Mouse (Mus musculus) embryonic facial prominence, embryonic 11.5 days (tissue): Measurements from ENCODE around the gene Myh9. TPM values are rescaled to one million over a fixed set of nuclear protein-coding genes. Genes with fewer than 3 reads are reported as not detected.

ENCODE experiments used
- ATAC-seq: fragments of 200-750 bp; cut with Nextera tagmentation; replicated peaks from 2 replicates; pipeline ENCODE4 v1.8.0; 2017; ENCODE audit warnings: low read depth; ENCODE audit not compliant: insufficient number of reproducible peaks, low FRiP score, low TSS enrichment
- DNase-seq: peaks from one replicate; pipeline ENCODE4 v3.0.0-alpha.2; 2015; ENCODE audit warnings: low spot score
- H3K27ac ChIP-seq: fragments of 300-500 bp; sonication (generic); replicated peaks from 2 replicates; pipeline ENCODE4 v1.5.1; 2014; ENCODE audit warnings: mild to moderate bottlenecking, low read depth, low read length, control low read depth
- H3K27me3 ChIP-seq: fragments of 300-500 bp; sonication (generic); 2 replicates; pipeline ENCODE4 v1.6.1; 2014; ENCODE audit warnings: mild to moderate bottlenecking, low read length, moderate library complexity, mixed read lengths; ENCODE audit not compliant: control insufficient read depth, insufficient read depth
- H3K36me3 ChIP-seq: fragments of 300-500 bp; sonication (generic); replicated peaks from 2 replicates; pipeline ENCODE4 v1.6.1; 2014; ENCODE audit warnings: low read depth, mild to moderate bottlenecking, low read length, moderate library complexity, mixed read lengths; ENCODE audit not compliant: control insufficient read depth, insufficient read depth
- H3K4me1 ChIP-seq: fragments of 300-500 bp; sonication (generic); 2 replicates; pipeline ENCODE4 v1.6.1; 2014; ENCODE audit warnings: low read length, mixed read lengths; ENCODE audit not compliant: control insufficient read depth, insufficient read depth
- H3K4me2 ChIP-seq: fragments of 300-500 bp; sonication (generic); 2 replicates; pipeline ENCODE4 v1.6.1; 2014; ENCODE audit warnings: low read depth, mild to moderate bottlenecking, control low read depth, low read length, moderate library complexity
- H3K4me3 ChIP-seq: fragments of 300-500 bp; sonication (generic); 2 replicates; pipeline ENCODE4 v1.5.1; 2014; ENCODE audit warnings: low read depth, low read length, control low read depth
- H3K9ac ChIP-seq: fragments of 300-500 bp; sonication (generic); replicated peaks from 2 replicates; pipeline ENCODE4 v1.6.1; 2014; ENCODE audit warnings: mild to moderate bottlenecking, control low read depth, low read length
- H3K9me3 ChIP-seq: fragments of 300-500 bp; sonication (generic); replicated peaks from 2 replicates; pipeline ENCODE4 v1.6.1; 2016; ENCODE audit warnings: mild to moderate bottlenecking, low read length, inconsistent platforms, mixed read lengths; ENCODE audit not compliant: control insufficient read depth
- WGBS: fragments of 180-500 bp; shearing (Covaris S2); extraction: QIAGEN DNeasy Blood & Tissue Kit; methylation state at CpG from one replicate; pipeline ENCODE4 v1.1.7; 2014; 5-methylcytosine and 5-hydroxymethylcytosine counted together
- polyA plus RNA-seq: library from polyadenylated mRNA; unstranded; fragments of >200 nt; fragmentation: Nextera tagmentation; extraction: Ambion mirVana; gene quantifications from 2 replicates; pipeline ENCODE4 v1.2.1, GENCODE M21; 2014

Myh9 gene
- polyA plus RNA-seq, 1 experiment from 2014 or later, result 23.4 TPM

GRCm38 (mm10) chr15:77820480-77821163 lies 21.4 kb downstream of the Myh9 start:
- DNase-seq, result peak; percentile 55
- H3K36me3 ChIP-seq, result no peaks in the 10 kb centered on the region
- peak overlapping the region; percentile 52; the same call in 1 of the 2 replicates for H3K27ac ChIP-seq
- no peaks in the 10 kb centered on the region for H3K9me3 ChIP-seq
- WGBS, result 31% methylated on average over 3 of the region's 3 CpGs
- no peak overlapping the region for H3K9ac ChIP-seq
- H3K4me3 ChIP-seq, result no peak overlapping the region
- peaks cover 5% of the 10 kb centered on the region; the same call in 1 of the 2 replicates for H3K4me1 ChIP-seq
- ATAC-seq, result no peak
- H3K4me2 ChIP-seq, result no peak overlapping the region
- H3K27me3 ChIP-seq, result no peaks in the 10 kb centered on the region

- WGBS, result 67% methylated on average over 10 of the region's 10 CpGs
- Histone ChIP-seq H3K27me3 (no peaks in the 10 kb centered on the region), H3K36me3 (no peaks in the 10 kb centered on the region), H3K4me1 (peaks cover 5% of the 10 kb centered on the region; the same call in 1 of the 2 replicates), H3K4me3 (no peak overlapping the region), H3K4me2 (no peak overlapping the region), H3K27ac (peak overlapping the region; percentile 52; the same call in 1 of the 2 replicates), H3K9ac (no peak overlapping the region), H3K9me3 (no peaks in the 10 kb centered on the region)
- DNase-seq (no peak), ATAC-seq (no peak)
These were observed 22.0 kb downstream of the Myh9 start for GRCm38 (mm10) chr15:77819894-77820387.

DNA sequence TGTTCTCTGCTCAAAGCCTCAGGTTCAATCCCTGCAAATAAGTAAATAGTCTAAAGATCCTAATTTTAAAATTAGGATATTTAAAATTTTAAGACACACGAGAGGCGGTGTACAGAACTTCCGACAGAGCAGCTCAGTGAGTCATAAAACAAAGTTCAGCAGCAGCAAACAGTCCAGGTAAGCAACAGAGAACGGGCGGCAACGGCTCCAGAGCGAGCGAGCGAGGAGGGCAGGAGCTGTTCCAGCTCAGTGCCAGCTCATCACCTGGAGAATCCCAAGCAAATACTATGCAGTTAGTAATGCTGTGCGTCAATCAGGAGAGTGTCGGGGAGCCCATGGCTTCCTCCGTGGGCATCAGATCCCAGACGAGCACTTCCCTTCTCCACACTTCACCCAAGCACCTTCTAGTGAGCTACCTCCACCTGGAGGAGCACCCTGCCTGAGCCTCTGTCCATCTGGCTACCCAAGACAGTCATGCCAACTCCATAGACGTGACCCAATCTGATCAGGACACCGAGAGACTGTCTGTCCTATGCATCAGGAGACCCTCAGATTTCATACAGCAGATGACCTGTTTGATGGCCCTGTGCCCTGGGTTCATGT lies 23.3 kb downstream of the Myh9 start:
- Histone ChIP-seq H3K9me3 (no peaks in the 10 kb centered on the region), H3K27me3 (no peaks in the 10 kb centered on the region), H3K4me1 (peaks cover 5% of the 10 kb centered on the region; the same call in 1 of the 2 replicates), H3K4me2 (no peak overlapping the region), H3K27ac (no peak overlapping the region), H3K4me3 (no peak overlapping the region), H3K9ac (no peak overlapping the region), H3K36me3 (no peaks in the 10 kb centered on the region)
- WGBS, result 83% methylated on average over 15 of the region's 15 CpGs
- ATAC-seq, result no peak
- DNase-seq, result no peak

GRCm38 (mm10) chr15:77817417-77817816 lies 24.6 kb downstream of the Myh9 start:
- H3K4me2 ChIP-seq, result no peak overlapping the region

DNA sequence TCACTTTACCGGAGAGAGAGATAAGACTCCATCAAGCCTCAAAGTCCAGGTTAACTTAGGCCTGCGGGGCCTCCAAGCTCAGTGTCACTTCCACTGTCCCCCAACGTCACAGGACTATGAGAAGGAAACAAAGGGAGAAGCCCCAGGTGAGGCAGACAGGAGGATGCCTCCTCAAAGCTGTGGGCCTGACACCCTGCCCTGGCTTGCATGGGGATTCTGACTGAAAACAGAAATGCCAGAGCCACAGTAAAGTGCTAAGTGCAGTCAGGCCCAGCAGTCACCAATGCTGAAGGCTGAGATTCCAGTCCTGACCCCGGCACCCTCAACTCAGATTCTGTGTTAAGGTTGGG lies 25.4 kb downstream of the Myh9 start:
- H3K27me3 ChIP-seq, result no peaks in the 10 kb centered on the region
- no peaks in the 10 kb centered on the region for H3K9me3 ChIP-seq
- no peaks in the 10 kb centered on the region for H3K36me3 ChIP-seq
- H3K9ac ChIP-seq, result no peak overlapping the region
- H3K4me1 ChIP-seq, result peaks cover 5% of the 10 kb centered on the region; the same call in 1 of the 2 replicates
- no peak overlapping the region for H3K27ac ChIP-seq
- DNase-seq, result no peak
- no peak overlapping the region for H3K4me2 ChIP-seq
- H3K4me3 ChIP-seq, result no peak overlapping the region
- WGBS, result 74% methylated on average over 4 of the region's 4 CpGs
- no peak for ATAC-seq

More at GRCm38 (mm10) chr15:77817417-77817816, 24.6 kb downstream of the Myh9 start:
- Histone ChIP-seq H3K27me3 (no peaks in the 10 kb centered on the region), H3K36me3 (no peaks in the 10 kb centered on the region), H3K4me1 (peaks cover 5% of the 10 kb centered on the region; the same call in 1 of the 2 replicates), H3K4me3 (no peak overlapping the region), H3K9ac (0 out of 2 replicates have a peak overlapping the region, but pooled peaks have one; percentile 6), H3K9me3 (no peaks in the 10 kb centered on the region), H3K27ac (no peak overlapping the region)
- ATAC-seq (no peak), DNase-seq (no peak)
- WGBS, result 76% methylated on average over 7 of the region's 7 CpGs

DNA sequence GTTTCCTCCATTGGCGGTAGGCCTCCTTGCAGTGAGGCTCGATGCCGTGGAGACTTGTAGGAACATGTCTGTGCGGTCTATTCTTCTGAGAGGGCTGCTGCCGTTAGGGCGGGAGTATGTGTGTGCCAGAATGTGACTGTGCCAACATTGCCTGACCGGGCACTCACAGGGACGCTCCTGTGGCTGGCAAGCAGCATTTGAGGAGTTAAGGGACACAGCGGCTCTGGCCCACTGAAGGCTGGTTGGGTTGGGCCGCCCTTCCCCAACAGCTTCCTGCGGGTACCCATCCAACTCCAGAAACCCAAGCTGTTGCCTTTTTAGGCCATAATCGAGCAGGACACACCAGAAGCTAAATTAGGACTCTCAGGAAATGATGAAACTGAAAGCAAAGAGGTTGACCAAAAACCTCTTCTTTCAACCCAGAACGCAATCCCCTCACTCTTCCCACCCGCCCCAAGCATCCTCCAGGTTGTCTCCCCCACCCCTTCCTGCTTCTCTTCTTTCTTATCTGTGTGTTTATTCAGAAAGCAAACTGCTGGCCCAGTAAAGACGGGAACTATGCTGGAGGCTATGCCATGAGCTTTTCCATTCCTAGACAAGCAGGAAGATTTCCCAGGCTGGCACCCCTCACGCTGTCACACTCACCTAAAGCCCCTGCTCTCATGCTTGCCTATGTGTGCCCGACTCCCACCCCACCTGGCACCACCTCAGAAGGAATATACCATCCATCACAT lies 25.9 kb downstream of the Myh9 start:
- Histone ChIP-seq H3K9me3 (no peaks in the 10 kb centered on the region), H3K4me2 (no peak overlapping the region), H3K36me3 (no peaks in the 10 kb centered on the region), H3K27me3 (no peaks in the 10 kb centered on the region), H3K4me3 (no peak overlapping the region), H3K4me1 (peaks cover under 1% of the 10 kb centered on the region; the same call in 1 of the 2 replicates), H3K27ac (no peak overlapping the region), H3K9ac (no peak overlapping the region)
- ATAC-seq (no peak), DNase-seq (no peak)
- WGBS, result 78% methylated on average over 17 of the region's 17 CpGs

GRCm38 (mm10) chr15:77813639-77814375 lies 28.2 kb downstream of the Myh9 start:
- Histone ChIP-seq H3K9ac (0 out of 2 replicates have a peak overlapping the region, but pooled peaks have one; percentile 23), H3K36me3 (no peaks in the 10 kb centered on the region), H3K4me2 (no peak overlapping the region), H3K27ac (no peak overlapping the region; the same call in 1 of the 2 replicates), H3K4me1 (no peaks in the 10 kb centered on the region; the same call in 1 of the 2 replicates), H3K4me3 (no peak overlapping the region), H3K9me3 (no peaks in the 10 kb centered on the region), H3K27me3 (no peaks in the 10 kb centered on the region)
- DNase-seq, result peak; percentile 33
- 73% methylated on average over 6 of the region's 6 CpGs for WGBS
- ATAC-seq, result no peak
